Mouse (Mus musculus): ENCODE data around the gene 9130230L23Rik. TPM values are rescaled to one million over a fixed set of nuclear protein-coding genes. Genes with fewer than 3 reads are reported as not detected.

9130230L23Rik gene
- polyA plus RNA-seq (2012; rRNA removed) = 0.04 and 0.10 TPM in 2 replicates

DNA sequence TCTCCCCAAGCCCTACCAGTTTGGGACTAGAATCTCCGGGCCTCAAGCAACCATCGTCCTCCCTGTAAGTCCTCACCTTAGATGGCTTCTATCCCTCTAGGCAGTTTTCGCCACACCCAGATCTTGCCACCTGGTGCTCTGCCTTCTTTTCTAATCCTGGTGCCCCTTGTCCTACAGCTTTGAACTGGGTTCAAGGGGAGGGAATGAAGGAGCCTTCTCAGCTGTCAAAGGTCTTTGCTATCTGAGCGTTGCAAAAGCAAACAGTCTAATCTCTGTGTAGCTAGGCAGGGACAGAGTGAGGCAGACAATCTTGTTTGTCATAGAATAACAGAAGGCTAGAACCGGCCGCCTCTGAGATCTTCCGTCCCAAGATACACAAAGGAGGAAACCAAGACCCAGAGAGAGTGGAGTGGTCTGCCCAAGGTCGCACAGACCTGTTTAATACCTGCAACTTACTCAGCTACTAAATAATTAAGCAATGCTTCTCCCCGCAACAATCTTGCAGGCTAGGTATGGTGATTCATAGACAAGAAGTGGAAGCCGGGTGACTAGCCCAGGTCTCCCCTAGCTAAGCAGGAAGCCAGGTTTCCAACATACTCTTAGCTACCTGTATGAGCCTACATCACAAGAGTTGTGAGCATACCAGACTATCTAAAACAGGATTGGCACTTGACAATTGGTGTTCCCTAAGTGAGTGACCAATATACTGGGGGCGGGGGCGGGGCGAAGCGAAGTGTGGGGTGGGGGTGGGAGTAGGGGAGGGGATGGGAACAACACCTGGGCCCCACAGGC, at the start of gene 9130230L23Rik:
9130230L23Rik (minus strand) TSS at position 152 of the 792 bp plus-strand sequence.

DNA sequence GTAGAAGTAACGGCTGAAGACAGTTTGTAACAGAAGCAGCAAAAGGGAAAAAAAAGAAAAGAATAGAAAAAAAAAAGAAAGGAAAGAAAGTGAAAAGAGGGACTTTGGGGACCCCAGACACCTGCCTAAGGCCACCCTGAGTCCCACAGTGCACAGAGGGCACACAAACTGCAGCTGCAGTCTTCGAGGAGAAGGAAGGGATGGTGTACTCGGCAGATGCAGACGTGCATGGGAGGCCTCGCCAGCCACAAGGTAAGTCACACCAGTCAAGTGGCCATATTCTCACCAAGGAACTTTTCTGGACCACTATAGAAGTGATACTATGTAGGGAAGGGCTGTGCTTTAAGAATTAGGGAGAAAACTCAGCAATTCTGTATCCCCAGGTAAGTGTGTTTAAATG, 69.3 kb downstream of the 9130230L23Rik start, which contains the start of gene Chrna9:
Chrna9 (plus strand) TSS at position 139 of the 400 bp plus-strand sequence.

Other genes starting within 250 kb of the 9130230L23Rik start
- 27.9 and 28.5 TPM in 2 replicates for gene N4bp2, start 240.8 kb downstream of the 9130230L23Rik start, polyA plus RNA-seq (2012; rRNA removed)
- 0.34 and 0.43 TPM in 2 replicates for gene Rhoh, start 143.1 kb downstream of the 9130230L23Rik start, polyA plus RNA-seq (2012; rRNA removed)
- gene Chrna9, start 69.4 kb downstream of the 9130230L23Rik start, polyA plus RNA-seq (2012; rRNA removed) = 0.19 TPM in 1 of 2 replicates, not detected in the other
- gene Rbm47, start 168.8 kb upstream of the 9130230L23Rik start, polyA plus RNA-seq (2012; rRNA removed) = 1.4 and 3.0 TPM in 2 replicates